Mouse (Mus musculus) midbrain, embryonic 12.5 days (tissue): Measurements from ENCODE around the gene Diaph3. TPM values are rescaled to one million over a fixed set of nuclear protein-coding genes. Genes with fewer than 3 reads are reported as not detected.

Experiments
- microRNA-seq: library from miRNA; unstranded; fragments of <30 nt; microRNA quantifications from one replicate; pipeline ENCODE4, GENCODE M21; 2017
- polyA plus RNA-seq: library from polyadenylated mRNA; unstranded; fragments of >200 nt; fragmentation: Nextera tagmentation; extraction: Ambion mirVana; gene quantifications from 2 replicates; pipeline ENCODE4 v1.2.1, GENCODE M21; 2016

The Diaph3 gene
- polyA plus RNA-seq, 1 experiment from 2014 or later: 10.2 TPM

Small RNA genes within 50 kb of the gene (microRNA-seq; reads per million reads assigned to microRNA genes)
- gene Gm23438: not detected
